Comparison of ENCODE assay signal across 7 mouse cellular contexts in genomic region chr1:151571838-151572578, GRCm38 (mm10). TPM values are rescaled to one million over a fixed set of nuclear protein-coding genes. Genes with fewer than 3 reads are reported as not detected.
DNase-seq lines count a peak whose midpoint lies in the region; ATAC-seq and TF ChIP-seq lines count a peak whose summit lies in the region.

No protein-coding gene starts in this region.

- peaks cover 15 to 19% of the 10 kb centered on the region in 2 experiments for H3K36me3 ChIP-seq in CH12.LX (replicated peaks in 1 of 2; ENCODE audit: control insufficient read depth in 1 of 2, insufficient read depth in 1 of 2, low read length in 1 of 2)
- H3K36me3 ChIP-seq in heart, embryonic 14.5 days (ENCODE audit: control insufficient read depth, insufficient read depth, low read length): no peaks in the 10 kb centered on the region
- H3K36me3 ChIP-seq in liver, postnatal 0 days (replicated peaks; ENCODE audit: insufficient read depth, low read length): peaks cover 5% of the 10 kb centered on the region

- H3K4me1 ChIP-seq in CH12.LX (ENCODE audit: control insufficient read depth in 1 of 2, insufficient read depth in 2 of 2): peaks cover 0 to 31% of the 10 kb centered on the region in 2 experiments; a peak in 2 of 4 replicates
- H3K4me1 ChIP-seq in heart, embryonic 14.5 days (ENCODE audit: control insufficient read depth in 2 of 2, insufficient read depth in 2 of 2, low read length in 2 of 2): peaks cover 5 to 12% of the 10 kb centered on the region in 2 experiments
- H3K4me1 ChIP-seq in liver, postnatal 0 days (ENCODE audit: insufficient read depth): peaks cover 10% of the 10 kb centered on the region; the same call in 1 of the 2 replicates
- no peaks in the 10 kb centered on the region for H3K4me1 ChIP-seq in cerebellum, adult 2 months (ENCODE audit: control insufficient read depth, insufficient read depth, low read length)

- peak overlapping the region; percentile 62; the same call in 1 of the 2 replicates for H3K4me2 ChIP-seq in CH12.LX (ENCODE audit: insufficient read depth, low read depth, poor library complexity, severe bottlenecking)
- peak overlapping the region; percentile 93 for H3K4me2 ChIP-seq in heart, embryonic 14.5 days (ENCODE audit: low read length)
- peak overlapping the region; percentile 86 for H3K4me2 ChIP-seq in liver, postnatal 0 days (ENCODE audit: low read depth, low read length)

- no peak for ATAC-seq in heart, embryonic 14.5 days (ENCODE audit: insufficient number of reproducible peaks, insufficient read depth, low FRiP score, low read depth)
- peak; percentile 79 for ATAC-seq in liver, postnatal 0 days

- H3K9me3 ChIP-seq in CH12.LX (replicated peaks; ENCODE audit: low read length): peaks cover 3% of the 10 kb centered on the region
- no peaks in the 10 kb centered on the region for H3K9me3 ChIP-seq in heart, embryonic 14.5 days (ENCODE audit: control insufficient read depth, low read length)
- H3K9me3 ChIP-seq in liver, postnatal 0 days (ENCODE audit: low read length): no peaks in the 10 kb centered on the region

- peak overlapping the region; percentile 99 for H3K27ac ChIP-seq in CH12.LX (ENCODE audit: insufficient read depth, low read depth)
- H3K27ac ChIP-seq in heart, embryonic 14.5 days (replicated peaks in 1 of 2; ENCODE audit: control insufficient read depth in 1 of 2, insufficient read depth in 1 of 2, low read depth in 2 of 2, low read length in 2 of 2): no peak overlapping the region
- H3K27ac ChIP-seq in liver, postnatal 0 days (ENCODE audit: low read depth): peak overlapping the region; percentile 81
- no peak overlapping the region for H3K27ac ChIP-seq in cerebellum, adult 2 months (ENCODE audit: insufficient read depth, low read length)

- peak; percentile 45; the same call in 1 of the 2 replicates for TF ChIP-seq POLR2A in CH12.LX (IDR thresholded peaks at IDR 0.05; ENCODE audit: low read depth, low read length)
- no peak for TF ChIP-seq POLR2A in cerebellum, adult 2 months (IDR thresholded peaks at IDR 0.05; ENCODE audit: borderline replicate concordance, insufficient read depth, low read length)

- in situ Hi-C loops in CH12.LX (cut with MboI; ENCODE audit: low pct_ligation_motif_present, low pct_unique_long_range_greater_than_20kb, low sequenced_read_pairs): no loop called here

- no peak for TF ChIP-seq RAD21 in CH12.LX (IDR thresholded peaks at IDR 0.05; ENCODE audit: low read depth, low read length)

- H3K9ac ChIP-seq in CH12.LX (ENCODE audit: insufficient read depth, low read depth): peak overlapping the region; percentile 94
- peak overlapping the region; percentile 72 for H3K9ac ChIP-seq in heart, embryonic 14.5 days (ENCODE audit: low read length)
- peak overlapping the region; percentile 68 for H3K9ac ChIP-seq in liver, postnatal 0 days (replicated peaks)

- dilution Hi-C loops in CH12.LX (cut with MboI; ENCODE audit: extremely low pct_ligation_motif_present, extremely low pct_unique_long_range_greater_than_20kb, low sequenced_read_pairs): no loop called here

- peak overlapping the region; percentile 65 to 95 (median 80) for H3K4me3 ChIP-seq in CH12.LX (replicated peaks in 1 of 3; ENCODE audit: low read depth in 2 of 3, low read length in 2 of 3, poor library complexity in 1 of 3)
- H3K4me3 ChIP-seq in heart, embryonic 14.5 days (ENCODE audit: control insufficient read depth in 1 of 2, insufficient read depth in 1 of 2, low read depth in 1 of 2, low read length in 2 of 2): peak overlapping the region; percentile 53 to 62
- H3K4me3 ChIP-seq in liver, postnatal 0 days (ENCODE audit: low read depth, low read length): peak overlapping the region; percentile 64
- no peak overlapping the region for H3K4me3 ChIP-seq in cerebellum, adult 2 months (replicated peaks; ENCODE audit: insufficient read depth, low read depth, low read length)

- H3K79me2 ChIP-seq in CH12.LX (replicated peaks; ENCODE audit: control insufficient read depth, extremely low read depth, insufficient read depth, poor library complexity, severe bottlenecking): peaks cover 18% of the 10 kb centered on the region

- H3K27me3 ChIP-seq in CH12.LX (replicated peaks): no peaks in the 10 kb centered on the region
- H3K27me3 ChIP-seq in heart, embryonic 14.5 days (ENCODE audit: control insufficient read depth, insufficient read depth, low read length): no peaks in the 10 kb centered on the region
- H3K27me3 ChIP-seq in liver, postnatal 0 days (ENCODE audit: insufficient read depth, low read length): no peaks in the 10 kb centered on the region
- H3K27me3 ChIP-seq in cerebellum, adult 2 months (ENCODE audit: control insufficient read depth, insufficient read depth, low read length): no peaks in the 10 kb centered on the region; the same call in 1 of the 2 replicates

- TF ChIP-seq CTCF in CH12.LX (conservative IDR thresholded peaks at IDR 0.05 in 1 of 2, IDR thresholded peaks at IDR 0.05 in 1 of 2; ENCODE audit: low read depth in 2 of 2, low read length in 2 of 2): no peak
- TF ChIP-seq CTCF in liver, postnatal 0 days (IDR thresholded peaks at IDR 0.05; ENCODE audit: low read depth): no peak
- TF ChIP-seq CTCF in cerebellum, adult 2 months (IDR thresholded peaks at IDR 0.05; ENCODE audit: borderline replicate concordance, insufficient read depth, low read depth, low read length): no peak

- DNase-seq in A20 (ENCODE audit: low read depth, low spot score) (peak; percentile 11), CH12.LX (ENCODE audit: extremely low read depth) (peak; percentile 89)
- peak; percentile 17 for DNase-seq in liver, postnatal 0 days
- DNase-seq in cerebellum, adult 2 months: no peak
- no peak for DNase-seq in thymus, postnatal 4 days
- DNase-seq in kidney, postnatal 4 days: no peak

- 26% methylated on average over 9 of the region's 10 CpGs for WGBS in heart, embryonic 14.5 days
- 6% methylated on average over 10 of the region's 10 CpGs for WGBS in liver, postnatal 0 days (ENCODE audit: insufficient replicate concordance)
- WGBS in cerebellum, adult 2 months: 42% methylated on average over 10 of the region's 10 CpGs

- peak; percentile 78 for TF ChIP-seq EP300 in CH12.LX (IDR thresholded peaks at IDR 0.05; ENCODE audit: low read length)
- no peak for TF ChIP-seq EP300 in liver, postnatal 0 days (IDR thresholded peaks at IDR 0.05; ENCODE audit: low read depth)

TF ChIP-seq in CH12.LX, 34 proteins besides CTCF, POLR2A, EP300 and RAD21:
- peak; percentile 94 for TF ChIP-seq IRF4 (IDR thresholded peaks at IDR 0.05; ENCODE audit: low read depth, low read length)
- TF ChIP-seq MAFK (IDR thresholded peaks at IDR 0.05; ENCODE audit: insufficient replicate concordance, low read length): 0 out of 2 replicates have a peak, but pooled peaks have one; percentile 40
- 0 out of 2 replicates have a peak, but pooled peaks have one; percentile 50 for TF ChIP-seq JUND (conservative IDR thresholded peaks at IDR 0.05; ENCODE audit: low read depth, low read length)
- peak; percentile 87; the same call in 1 of the 2 replicates for TF ChIP-seq MEF2A (IDR thresholded peaks at IDR 0.05; ENCODE audit: borderline replicate concordance, low read depth, low read length)
- peak; percentile 92 for TF ChIP-seq MAZ (IDR thresholded peaks at IDR 0.05; ENCODE audit: low read depth, low read length)
- TF ChIP-seq MYC (IDR thresholded peaks at IDR 0.05; ENCODE audit: low read depth, low read length): no peak
- 0 out of 2 replicates have a peak, but pooled peaks have one; percentile 32 for TF ChIP-seq NRF1 (IDR thresholded peaks at IDR 0.05; ENCODE audit: low read depth, low read length)
- TF ChIP-seq HCFC1 (IDR thresholded peaks at IDR 0.05; ENCODE audit: low read depth, low read length): peak; percentile 63
- TF ChIP-seq USF2 (conservative IDR thresholded peaks at IDR 0.05; ENCODE audit: low read depth, low read length): no peak
- peak; percentile 53; the same call in 1 of the 2 replicates for TF ChIP-seq CHD2 (IDR thresholded peaks at IDR 0.05; ENCODE audit: low read length)
- TF ChIP-seq KAT2A (IDR thresholded peaks at IDR 0.05; ENCODE audit: insufficient replicate concordance, low read length): no peak
- peak; percentile 77 for TF ChIP-seq ETS1 (conservative IDR thresholded peaks at IDR 0.05; ENCODE audit: low read depth, low read length)
- TF ChIP-seq TBP (conservative IDR thresholded peaks at IDR 0.05; ENCODE audit: low read depth, low read length): peak; percentile 80

RNA-seq across cellular contexts. Expression of gene Fam129a, which starts 1.0 kb away (rescaled TPM):
- total RNA-seq in CH12.LX (2012; rRNA removed): 25.9 and 48.3 TPM in 2 replicates
- 30.8 and 37.0 TPM in 2 replicates for total RNA-seq in CH12.LX (2014; rRNA removed)
- 26.2 and 27.8 TPM in 2 replicates for polyA plus RNA-seq in CH12.LX (2012; ENCODE audit: insufficient read length, low read depth)
- polyA plus RNA-seq in heart, embryonic 14.5 days (2014; fragmentation: Nextera tagmentation; extraction: Ambion mirVana): 4.4 and 5.8 TPM in 2 replicates
- 8.3 and 11.5 TPM in 2 replicates for polyA plus RNA-seq in liver, postnatal 0 days (2015; fragmentation: Nextera tagmentation; extraction: Ambion mirVana)
- 1.3 TPM in 2 replicates for polyA plus RNA-seq in cerebellum, adult 2 months (2012; rRNA removed)

Comparison
In these comparisons a context has a peak if more than half of its experiments do, and no peak if none do; other contexts are left out.
1. DNase-seq: peak in A20 (single experiment), CH12.LX (single experiment) and liver, postnatal 0 days (single experiment); none in cerebellum, adult 2 months (0 of 2), thymus, postnatal 4 days (single experiment) and kidney, postnatal 4 days (0 of 2).
2. H3K27ac ChIP-seq: peak in CH12.LX (single experiment) and liver, postnatal 0 days (single experiment); none in heart, embryonic 14.5 days (0 of 2) and cerebellum, adult 2 months (single experiment).
3. Peak in every context shown above with its lines, with median percentiles within 50 percentile points of each other: H3K4me2 ChIP-seq and H3K9ac ChIP-seq.